Mouse (Mus musculus): ENCODE measurements around the gene Gm853.

DNA sequence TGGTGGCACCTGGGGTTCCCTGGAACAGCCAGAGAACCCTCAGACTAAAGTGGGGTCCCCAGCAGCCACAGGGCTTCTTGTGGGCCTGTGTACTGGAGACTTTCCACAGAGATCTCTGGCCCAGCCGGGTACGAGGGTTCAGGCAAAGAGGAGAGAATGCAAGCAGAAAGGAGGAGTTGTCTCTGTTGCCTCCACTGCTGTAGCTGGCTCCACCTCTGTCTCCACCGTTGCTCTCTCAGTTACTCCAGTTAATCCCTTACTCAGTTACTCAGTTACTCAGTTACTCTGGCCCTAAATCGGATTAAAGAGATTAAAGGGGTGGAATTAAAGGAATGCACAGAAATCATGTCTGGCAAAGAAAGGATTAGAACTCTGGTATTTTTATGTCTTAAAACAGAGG, at the start of gene Gm853:
- TF ChIP-seq POLR2A (IDR thresholded peaks at IDR 0.05; ENCODE audit: borderline replicate concordance, control insufficient read depth, low read depth, low read length) = no peak
- no peak for TF ChIP-seq CTCF (IDR thresholded peaks at IDR 0.05; ENCODE audit: control insufficient read depth, insufficient read depth, low read length)

All from bone marrow, adult 2 months (tissue).